Mouse (Mus musculus) forebrain, embryonic 13.5 days (tissue): ENCODE results near the gene Stx1a. TPM values are rescaled to one million over a fixed set of nuclear protein-coding genes. Genes with fewer than 3 reads are reported as not detected.
"Not testable (repeated sequence)": the region's sequence is repeated elsewhere in the genome, so short reads cannot be mapped to it uniquely, and the experiment has no call there.

Experiments
- ATAC-seq: fragments of 200-750 bp; cut with Nextera tagmentation; 2 replicates; pipeline ENCODE4 v1.8.0; 2017
- H3K27ac ChIP-seq: fragments of 300-500 bp; sonication (generic); 2 replicates; pipeline ENCODE4 v1.5.1; 2015; ENCODE audit warnings: inconsistent platforms, mild to moderate bottlenecking, moderate library complexity
- H3K27me3 ChIP-seq: fragments of 300-500 bp; sonication (generic); 2 replicates; pipeline ENCODE4 v1.6.1; 2015; ENCODE audit warnings: mild to moderate bottlenecking, inconsistent platforms
- H3K36me3 ChIP-seq: fragments of 300-500 bp; sonication (generic); 2 replicates; pipeline ENCODE4 v1.6.1; 2015; ENCODE audit warnings: mild to moderate bottlenecking, inconsistent platforms; ENCODE audit not compliant: poor library complexity, severe bottlenecking
- H3K4me1 ChIP-seq: fragments of 300-500 bp; sonication (generic); 2 replicates; pipeline ENCODE4 v1.6.1; 2015; ENCODE audit warnings: inconsistent platforms
- H3K4me2 ChIP-seq: fragments of 300-500 bp; sonication (generic); 2 replicates; pipeline ENCODE4 v1.6.1; 2015; ENCODE audit warnings: inconsistent platforms, mild to moderate bottlenecking, moderate library complexity
- H3K4me3 ChIP-seq: fragments of 300-500 bp; sonication (generic); 2 replicates; pipeline ENCODE4 v1.5.1; 2015; ENCODE audit warnings: mild to moderate bottlenecking, inconsistent platforms
- H3K9ac ChIP-seq: fragments of 300-500 bp; sonication (generic); 2 replicates; pipeline ENCODE4 v1.6.1; 2015; ENCODE audit warnings: mild to moderate bottlenecking, inconsistent platforms
- H3K9me3 ChIP-seq: fragments of 300-500 bp; sonication (generic); replicated peaks from 2 replicates; pipeline ENCODE4 v1.6.1; 2016; ENCODE audit warnings: inconsistent platforms
- WGBS: fragments of 180-500 bp; shearing (Covaris S2); methylation state at CpG from one replicate; pipeline ENCODE4 v1.1.7; 2015; 5-methylcytosine and 5-hydroxymethylcytosine counted together
- polyA plus RNA-seq: library from polyadenylated mRNA; unstranded; fragments of >200 nt; fragmentation: Nextera tagmentation; extraction: Ambion mirVana; gene quantifications from 2 replicates; pipeline ENCODE4 v1.2.1, GENCODE M21; 2015

Stx1a gene
- polyA plus RNA-seq, 1 experiment from 2014 or later = 34.1 TPM

DNA sequence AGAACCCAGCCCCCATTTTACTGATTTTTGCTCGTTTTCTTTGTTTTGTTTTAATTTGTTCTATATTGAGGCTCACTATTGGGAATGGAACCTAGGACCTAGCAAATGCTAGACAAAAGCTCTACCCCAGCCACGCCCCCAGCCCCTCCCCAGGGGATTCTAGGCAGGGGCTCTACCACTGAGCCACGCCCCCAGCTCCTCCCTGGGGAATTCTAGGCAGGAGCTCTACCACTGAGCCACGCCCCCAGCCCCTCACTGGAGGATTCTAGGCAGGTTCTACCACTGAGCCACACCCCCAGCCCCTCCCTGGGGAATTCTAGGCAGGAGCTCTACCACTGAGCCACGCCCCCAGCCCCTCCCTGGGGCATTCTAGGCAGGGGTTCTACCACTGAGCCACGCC is 26.0 kb downstream of the Stx1a start:
- not testable (repeated sequence) for H3K4me2 ChIP-seq, H3K4me3 ChIP-seq, ATAC-seq, H3K27me3 ChIP-seq, H3K9me3 ChIP-seq, H3K27ac ChIP-seq, H3K4me1 ChIP-seq, H3K9ac ChIP-seq
- WGBS = 89% methylated on average over 6 of the region's 6 CpGs
- H3K36me3 ChIP-seq = peaks cover 53% of the 10 kb centered on the region

DNA sequence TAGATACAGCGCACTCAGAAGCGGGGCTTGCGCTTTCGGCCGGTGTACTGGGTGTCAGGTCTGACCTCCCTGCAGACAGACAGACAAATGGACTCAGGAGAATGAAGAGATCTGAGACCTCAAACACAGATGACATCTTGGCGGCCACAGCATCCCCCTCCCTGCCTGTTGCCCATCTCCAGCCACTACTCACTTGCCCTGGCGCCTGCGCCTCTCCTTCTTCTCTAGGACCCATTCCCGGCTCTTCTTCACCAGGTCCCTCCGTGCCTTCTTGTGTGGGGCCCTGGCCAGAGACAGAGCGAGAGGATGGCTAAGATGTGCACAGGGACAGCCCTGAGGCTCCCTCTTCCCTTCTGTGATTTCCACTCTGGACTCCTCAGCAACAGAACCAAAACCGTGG is 30.1 kb downstream of the Stx1a start:
- WGBS = 92% methylated on average over 12 of the region's 12 CpGs
- no peak overlapping the region for H3K4me2 ChIP-seq
- peaks cover 76% of the 10 kb centered on the region for H3K36me3 ChIP-seq
- H3K27ac ChIP-seq = no peak overlapping the region
- no peak overlapping the region for H3K9ac ChIP-seq
- H3K4me3 ChIP-seq = no peak overlapping the region
- no peaks in the 10 kb centered on the region for H3K27me3 ChIP-seq
- ATAC-seq = no peak
- no peaks in the 10 kb centered on the region for H3K9me3 ChIP-seq
- H3K4me1 ChIP-seq = no peaks in the 10 kb centered on the region

DNA sequence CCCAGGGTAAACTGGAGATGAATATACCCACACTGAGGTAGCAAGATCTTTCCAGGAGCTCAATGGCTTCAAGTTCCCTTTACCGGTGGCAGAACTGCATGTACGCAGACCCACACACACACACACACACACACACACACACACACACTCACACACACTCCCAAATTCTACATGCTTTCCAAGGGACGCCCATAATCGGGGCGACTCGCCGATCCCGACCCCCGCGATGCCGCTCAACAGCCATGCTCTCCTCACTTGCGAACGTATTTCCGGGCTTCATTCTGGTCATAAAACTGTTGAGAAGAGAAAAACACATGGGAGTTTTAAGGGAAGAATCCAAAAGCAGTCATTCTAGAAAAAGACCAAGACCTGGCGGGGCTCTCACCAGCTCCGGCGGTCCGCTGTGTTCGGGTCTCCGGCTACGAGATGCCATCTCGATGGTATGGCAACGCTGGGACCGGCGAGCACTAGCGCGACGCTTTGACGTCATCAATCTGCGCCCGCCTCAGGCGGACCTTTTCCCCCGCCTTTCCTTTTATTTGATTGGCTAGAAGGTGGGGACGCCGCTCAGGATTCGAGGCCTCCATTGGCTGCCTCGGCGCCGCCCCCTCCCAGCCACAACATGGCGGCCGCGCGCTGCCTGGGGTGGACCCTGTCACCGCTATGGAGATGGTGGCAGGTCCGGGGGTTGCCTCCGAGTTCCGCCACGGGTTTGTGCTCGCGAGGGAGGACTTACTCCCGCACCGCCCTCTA is 40.5 kb downstream of the Stx1a start, which contains the start of gene Dnajc30:
Dnajc30 (plus strand) TSS at position 574 of the 753 bp plus-strand sequence.
- Histone ChIP-seq H3K4me1 (peaks cover 24% of the 10 kb centered on the region), H3K9me3 (no peaks in the 10 kb centered on the region), H3K4me3 (peak within 1 kb of the TSS; percentile 94), H3K27me3 (no peaks in the 10 kb centered on the region), H3K27ac (peak within 1 kb of the TSS; percentile 51; the same call in 1 of the 2 replicates), H3K36me3 (peaks cover 56% of the 10 kb centered on the region), H3K4me2 (peak within 1 kb of the TSS; percentile 97), H3K9ac (peak within 1 kb of the TSS; percentile 91)
- ATAC-seq = peak; percentile 98
- under 1% methylated on average over 52 of the region's 52 CpGs for WGBS

GRCm38 (mm10) chr5:135064382-135064766 is 41.1 kb downstream of the Stx1a start:
- peak; percentile 60 for ATAC-seq
- Histone ChIP-seq H3K4me1 (peaks cover 24% of the 10 kb centered on the region), H3K4me2 (peak overlapping the region; percentile 97), H3K27ac (peak overlapping the region; percentile 51; the same call in 1 of the 2 replicates), H3K9ac (peak overlapping the region; percentile 91), H3K27me3 (no peaks in the 10 kb centered on the region), H3K4me3 (peak overlapping the region; percentile 94), H3K9me3 (no peaks in the 10 kb centered on the region), H3K36me3 (peaks cover 50% of the 10 kb centered on the region)
- WGBS = under 1% methylated on average over 40 of the region's 40 CpGs

GRCm38 (mm10) chr5:135064909-135065446 is 41.7 kb downstream of the Stx1a start, which contains the start of gene Bud23:
Gene Bud23, minus strand, starts transcription at chr5:135064959.
- peak within 1 kb of the TSS; percentile 97 for H3K4me2 ChIP-seq
- H3K9ac ChIP-seq = peak within 1 kb of the TSS; percentile 91
- H3K4me3 ChIP-seq = peak within 1 kb of the TSS; percentile 94
- H3K9me3 ChIP-seq, ATAC-seq, H3K27me3 ChIP-seq: not testable (repeated sequence)
- peak within 1 kb of the TSS; percentile 51; the same call in 1 of the 2 replicates for H3K27ac ChIP-seq
- peaks cover 44% of the 10 kb centered on the region for H3K36me3 ChIP-seq
- WGBS = 73% methylated on average over 9 of the region's 9 CpGs
- peaks cover 24% of the 10 kb centered on the region for H3K4me1 ChIP-seq

GRCm38 (mm10) chr5:135066008-135066407 is 42.7 kb downstream of the Stx1a start:
- Histone ChIP-seq H3K9ac (no peak overlapping the region), H3K4me3 (no peak overlapping the region), H3K4me1 (peaks cover 24% of the 10 kb centered on the region), H3K27me3 (no peaks in the 10 kb centered on the region), H3K36me3 (peaks cover 34% of the 10 kb centered on the region), H3K4me2 (no peak overlapping the region), H3K9me3 (no peaks in the 10 kb centered on the region), H3K27ac (no peak overlapping the region)
- ATAC-seq = no peak
- WGBS = 88% methylated on average over 3 of the region's 3 CpGs

DNA sequence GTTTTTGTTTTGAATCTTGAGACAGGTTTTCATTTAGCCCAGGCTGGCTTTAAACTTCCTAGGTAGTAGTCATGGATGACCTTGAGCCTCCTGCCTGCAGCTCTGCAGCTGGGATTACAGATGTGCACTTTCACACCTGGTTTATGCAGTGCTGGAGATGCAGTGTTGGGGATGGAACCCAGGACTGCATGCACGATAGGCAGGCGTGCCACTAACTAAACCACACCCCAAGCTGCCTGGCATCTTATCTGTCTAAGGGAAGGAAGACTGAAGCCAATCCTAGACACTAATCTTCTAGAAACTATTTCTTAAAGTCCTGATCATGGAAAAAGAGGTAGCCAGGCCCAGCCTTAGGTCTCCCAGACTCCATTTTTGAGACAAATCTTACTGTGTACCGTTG is 47.2 kb downstream of the Stx1a start:
- H3K27me3 ChIP-seq = no peaks in the 10 kb centered on the region
- no peak overlapping the region for H3K4me3 ChIP-seq
- peaks cover 21% of the 10 kb centered on the region for H3K4me1 ChIP-seq
- H3K27ac ChIP-seq = no peak overlapping the region
- H3K36me3 ChIP-seq = peaks cover 52% of the 10 kb centered on the region
- WGBS = 90% methylated on average over 3 of the region's 3 CpGs
- no peak for ATAC-seq
- no peaks in the 10 kb centered on the region for H3K9me3 ChIP-seq
- no peak overlapping the region for H3K9ac ChIP-seq
- H3K4me2 ChIP-seq = no peak overlapping the region

DNA sequence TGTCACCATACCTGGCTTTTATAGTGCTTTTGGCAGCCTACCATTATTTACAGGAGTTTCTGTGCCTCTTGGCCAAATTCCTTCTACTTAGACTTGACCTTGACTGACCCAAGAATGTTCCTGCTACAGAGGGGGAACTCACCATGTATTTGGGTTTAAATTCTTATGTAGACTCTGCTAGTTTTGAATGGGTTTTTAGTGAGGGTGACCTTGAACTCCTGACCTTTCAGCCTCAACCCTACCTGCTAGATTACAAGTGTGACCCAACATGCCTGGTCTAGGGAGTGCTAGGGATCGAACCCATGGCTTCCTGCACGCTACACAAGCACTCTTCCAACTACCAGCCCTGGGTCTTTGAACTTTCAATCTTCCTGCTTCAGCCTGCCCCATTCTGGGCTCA is 48.8 kb downstream of the Stx1a start:
- Histone ChIP-seq H3K4me3 (no peak overlapping the region), H3K27me3 (no peaks in the 10 kb centered on the region), H3K36me3 (peaks cover 53% of the 10 kb centered on the region), H3K4me1 (peaks cover 24% of the 10 kb centered on the region), H3K4me2 (no peak overlapping the region), H3K9ac (no peak overlapping the region), H3K27ac (no peak overlapping the region), H3K9me3 (no peaks in the 10 kb centered on the region)
- 94% methylated on average over 2 of the region's 2 CpGs for WGBS
- no peak for ATAC-seq

DNA sequence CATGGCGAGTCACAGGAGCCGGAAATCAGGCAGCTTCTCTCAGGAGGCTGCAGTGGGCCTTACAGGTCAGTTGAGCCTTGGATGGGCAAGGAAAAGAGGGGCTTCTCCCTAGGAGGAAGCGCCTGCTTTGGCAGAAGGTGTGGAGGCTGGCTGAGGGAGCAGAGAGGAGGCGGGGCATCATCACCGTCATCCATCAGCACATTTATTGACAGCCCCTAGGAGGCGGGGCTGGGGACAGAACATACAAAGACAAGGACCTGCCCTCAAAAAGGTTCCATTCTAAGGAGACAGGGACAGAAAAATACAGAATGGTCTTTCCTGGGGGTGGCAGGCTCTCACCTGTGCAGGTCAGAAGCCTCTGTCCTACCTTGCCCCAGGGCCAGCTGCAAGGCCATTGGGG is 49.4 kb downstream of the Stx1a start:
- Histone ChIP-seq H3K4me3 (no peak overlapping the region), H3K27me3 (no peaks in the 10 kb centered on the region), H3K27ac (no peak overlapping the region), H3K4me1 (peaks cover 25% of the 10 kb centered on the region), H3K9ac (no peak overlapping the region), H3K4me2 (no peak overlapping the region), H3K9me3 (no peaks in the 10 kb centered on the region), H3K36me3 (peaks cover 47% of the 10 kb centered on the region)
- no peak for ATAC-seq
- WGBS = 66% methylated on average over 6 of the region's 6 CpGs

DNA sequence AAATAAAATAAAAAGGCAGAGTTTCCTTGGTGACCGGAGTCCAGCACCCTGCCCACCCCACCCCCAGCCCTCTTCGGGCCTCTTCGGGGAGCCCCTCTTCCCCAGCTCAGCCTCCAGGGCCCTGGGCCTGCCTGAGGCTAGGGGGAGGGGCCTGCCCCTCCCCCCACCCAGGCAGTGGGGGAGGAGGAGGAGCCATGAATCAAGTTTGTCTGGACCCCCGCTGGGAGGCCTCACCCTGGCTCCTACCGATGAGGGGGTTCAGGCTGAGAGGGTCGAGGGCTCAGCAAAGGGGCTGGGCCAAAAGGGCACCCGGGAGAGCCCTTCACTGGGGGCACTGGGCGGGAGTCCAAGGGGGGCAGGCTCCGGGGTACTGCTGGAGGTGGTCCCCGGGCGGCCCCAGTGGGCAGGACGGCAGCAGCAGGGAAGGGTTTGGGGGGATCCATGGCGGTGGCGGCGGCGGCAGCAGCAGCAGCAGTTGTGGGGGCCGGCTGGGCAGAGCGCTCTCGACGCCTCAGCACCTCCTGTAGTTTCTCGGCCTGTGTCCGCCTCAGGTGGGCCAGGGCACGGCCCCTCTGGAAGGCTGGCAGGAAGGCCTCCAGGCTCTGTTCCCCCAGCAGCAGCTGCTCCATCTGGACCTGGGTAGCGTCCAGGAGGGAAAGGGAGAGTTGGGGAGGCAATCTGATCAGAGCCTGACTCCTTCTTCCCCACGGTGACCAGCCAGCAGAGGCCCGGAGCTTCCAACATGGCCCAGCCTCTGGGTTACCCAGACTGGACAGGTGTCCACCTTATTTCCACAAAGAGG is 50.3 kb downstream of the Stx1a start:
- Histone ChIP-seq H3K4me3 (no peak overlapping the region), H3K27ac (no peak overlapping the region), H3K4me1 (peaks cover 25% of the 10 kb centered on the region), H3K4me2 (no peak overlapping the region), H3K36me3 (peaks cover 38% of the 10 kb centered on the region), H3K27me3 (no peaks in the 10 kb centered on the region), H3K9me3 (no peaks in the 10 kb centered on the region), H3K9ac (peak overlapping the region; percentile 27; the same call in 1 of the 2 replicates)
- ATAC-seq = no peak
- 30% methylated on average over 26 of the region's 26 CpGs for WGBS

- Histone ChIP-seq H3K9ac (no peak overlapping the region), H3K27ac (no peak overlapping the region), H3K9me3 (no peaks in the 10 kb centered on the region), H3K27me3 (peaks cover 10% of the 10 kb centered on the region; the same call in 1 of the 2 replicates), H3K4me1 (peaks cover 25% of the 10 kb centered on the region), H3K4me2 (no peak overlapping the region), H3K36me3 (peaks cover 38% of the 10 kb centered on the region), H3K4me3 (no peak overlapping the region)
- no peak for ATAC-seq
- WGBS = 74% methylated on average over 4 of the region's 4 CpGs
Observed at GRCm38 (mm10) chr5:135075655-135076054, 52.4 kb downstream of the Stx1a start.

DNA sequence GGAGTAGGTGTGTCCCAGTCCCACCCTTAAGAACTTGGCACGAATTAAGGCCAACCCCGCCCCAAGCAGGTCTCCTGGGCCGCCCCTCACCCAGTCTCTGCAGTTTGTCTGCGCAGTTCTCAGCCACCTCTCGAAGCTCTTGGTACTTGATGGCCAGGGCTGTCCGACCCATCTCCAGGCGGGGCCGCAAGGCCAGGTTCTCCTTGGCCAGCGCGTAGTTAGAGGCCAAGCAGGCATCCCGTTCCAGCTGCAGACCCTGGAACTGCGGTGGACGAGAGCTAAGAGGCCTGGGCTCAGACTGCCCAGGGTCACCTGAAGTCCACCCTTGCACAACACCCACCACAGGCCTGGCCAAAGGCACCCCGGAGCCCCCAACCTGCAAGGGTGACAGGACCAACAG is 53.1 kb downstream of the Stx1a start:
- peak overlapping the region; percentile 78 for H3K4me2 ChIP-seq
- H3K9ac ChIP-seq = peak overlapping the region; percentile 99; the same call in 1 of the 2 replicates
- H3K4me3 ChIP-seq = peak overlapping the region; percentile 100
- no peaks in the 10 kb centered on the region for H3K9me3 ChIP-seq
- peaks cover 25% of the 10 kb centered on the region for H3K4me1 ChIP-seq
- 91% methylated on average over 14 of the region's 14 CpGs for WGBS
- no peak for ATAC-seq
- no peak overlapping the region for H3K27ac ChIP-seq
- H3K36me3 ChIP-seq = peaks cover 38% of the 10 kb centered on the region
- H3K27me3 ChIP-seq = peaks cover 10% of the 10 kb centered on the region; the same call in 1 of the 2 replicates
